Comparison of ENCODE assay signal across 8 mouse cellular contexts in the genomic region with DNA sequence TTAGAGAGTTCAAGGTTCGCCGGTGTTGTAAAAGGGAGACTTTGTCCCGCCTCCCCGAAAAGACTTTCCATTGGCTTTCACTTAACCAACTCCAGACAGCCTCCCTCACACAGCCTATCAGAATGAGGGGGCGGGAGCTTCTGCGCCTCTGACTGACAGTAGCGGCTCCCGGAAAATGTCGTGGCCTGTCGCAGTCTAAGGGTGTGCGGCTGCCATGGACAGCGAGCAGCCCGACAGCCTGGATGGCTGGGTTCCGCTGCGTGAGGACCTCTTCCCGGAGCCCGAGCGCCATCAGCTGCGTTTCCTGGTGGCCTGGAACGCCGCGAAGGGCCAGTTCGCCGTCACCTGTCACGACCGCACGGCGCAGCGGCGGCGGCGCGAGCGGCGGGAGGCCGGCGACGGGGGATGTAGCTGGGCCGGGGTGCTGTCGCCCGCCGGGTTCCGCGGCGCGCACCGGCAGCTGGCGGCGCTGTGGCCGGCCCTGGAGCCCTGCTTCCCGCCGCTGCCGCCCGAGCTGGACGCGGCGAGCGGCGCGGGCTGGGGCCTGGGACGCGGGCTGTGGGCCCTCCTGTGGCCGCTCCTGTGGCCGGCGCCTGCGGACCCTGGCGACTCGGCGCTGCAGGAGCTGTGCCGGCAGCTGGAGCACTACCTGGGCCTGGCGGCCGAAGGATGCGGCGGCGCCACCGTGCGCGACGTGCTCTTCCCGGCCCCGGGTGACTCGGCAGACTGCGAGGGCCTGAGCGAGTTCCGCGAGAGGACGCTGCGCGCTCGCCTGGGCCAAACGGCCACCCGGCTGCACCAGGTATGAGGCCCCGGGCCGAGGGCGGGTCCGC. TPM values are rescaled to one million over a fixed set of nuclear protein-coding genes. Genes with fewer than 3 reads are reported as not detected.
DNase-seq lines count a peak whose midpoint lies in the region; ATAC-seq and TF ChIP-seq lines count a peak whose summit lies in the region.

Whamm (plus strand) TSS at position 159 of the 833 bp plus-strand sequence.

- H3K36me3 ChIP-seq in hindbrain, postnatal 0 days (ENCODE audit: insufficient read depth, low read length): peaks cover 5% of the 10 kb centered on the region; the same call in 1 of the 2 replicates

- peak within 1 kb of the TSS; percentile 99 for H3K27ac ChIP-seq in gastrocnemius, adult 2 months
- peak within 1 kb of the TSS; percentile 97 for H3K27ac ChIP-seq in hindbrain, postnatal 0 days
- peak within 1 kb of the TSS; percentile 91 for H3K27ac ChIP-seq in left cerebral cortex, adult 2 months

- peak; percentile 97 for DNase-seq in ZHBTc4 (ENCODE audit: low read depth, low spot score)
- DNase-seq in gastrocnemius, adult 2 months: peak; percentile 95
- DNase-seq in hindbrain, postnatal 0 days (ENCODE audit: low spot score): peak; percentile 96
- peak; percentile 86 to 90 for DNase-seq in left cerebral cortex, adult 2 months (ENCODE audit: extremely low spot score in 1 of 2, low spot score in 2 of 2)
- peak; percentile 93 to 95 for DNase-seq in right cerebral cortex, adult 2 months (ENCODE audit: low spot score in 2 of 2)
- DNase-seq in urinary bladder, postnatal 14 days (ENCODE audit: low spot score): peak; percentile 93

- intact Hi-C loops in gastrocnemius, adult 2 months (cut with DNase I): loop anchor here (2.0 kb wide), 1 partner anchor 49 kb away; no protein-coding TSS in a partner anchor
- intact Hi-C loops in left cerebral cortex, adult 2 months (cut with DNase I): loop anchor here (1.0 to 10.0 kb wide), 11 partner anchors 29 to 407 kb away; partner anchors contain the start of genes Cpeb1 and Homer2

- peaks cover 7% of the 10 kb centered on the region; the same call in 1 of the 2 replicates for H3K4me1 ChIP-seq in hindbrain, postnatal 0 days (ENCODE audit: insufficient read depth, low read length)

- peak within 1 kb of the TSS; percentile 96 for H3K4me3 ChIP-seq in gastrocnemius, adult 2 months
- peak within 1 kb of the TSS; percentile 94 for H3K4me3 ChIP-seq in hindbrain, postnatal 0 days (ENCODE audit: low read length)
- peak within 1 kb of the TSS; percentile 92 for H3K4me3 ChIP-seq in left cerebral cortex, adult 2 months

- no peaks in the 10 kb centered on the region for H3K27me3 ChIP-seq in hindbrain, postnatal 0 days (ENCODE audit: insufficient read depth, low read length)

- ATAC-seq in common myeloid progenitor, adult 5-6 weeks (replicated peaks; ENCODE audit: low read depth, poor library complexity, severe bottlenecking): peak; percentile 97
- peak; percentile 100 for ATAC-seq in hindbrain, postnatal 0 days
- ATAC-seq in megakaryocyte, adult 5-6 weeks (ENCODE audit: poor library complexity, severe bottlenecking): peak; percentile 94

- H3K4me2 ChIP-seq in hindbrain, postnatal 0 days (ENCODE audit: low read depth, low read length): peak within 1 kb of the TSS; percentile 69

- no peaks in the 10 kb centered on the region for H3K9me3 ChIP-seq in hindbrain, postnatal 0 days (ENCODE audit: low read length)

- 3% methylated on average over 88 of the region's 96 CpGs for WGBS in hindbrain, postnatal 0 days

- peak within 1 kb of the TSS; percentile 93 for H3K9ac ChIP-seq in hindbrain, postnatal 0 days (replicated peaks; ENCODE audit: low read length)

- peak; percentile 29; the same call in 1 of the 2 replicates for TF ChIP-seq CTCF in gastrocnemius, adult 2 months (IDR thresholded peaks at IDR 0.05)
- peak; percentile 19; the same call in 1 of the 2 replicates for TF ChIP-seq CTCF in hindbrain, postnatal 0 days (IDR thresholded peaks at IDR 0.05; ENCODE audit: low read depth)
- peak; percentile 4 for TF ChIP-seq CTCF in left cerebral cortex, adult 2 months (IDR thresholded peaks at IDR 0.05)

RNA-seq across cellular contexts. Expression of gene Whamm, which starts in this region (rescaled TPM):
- 16.9 and 23.2 TPM in 2 replicates for total RNA-seq in common myeloid progenitor, adult 5-6 weeks (2017)
- 10 to 100 TPM in 1 of 2 experiments, 1 to 10 TPM in 1; 6.9 to 11.2 TPM for total RNA-seq in gastrocnemius, adult 2 months (2021)
- 5.1 and 6.2 TPM in 2 replicates for total RNA-seq in hindbrain, postnatal 0 days (2014; rRNA removed)
- polyA plus RNA-seq in hindbrain, postnatal 0 days (2015; fragmentation: Nextera tagmentation; extraction: Ambion mirVana): 6.9 and 7.0 TPM in 2 replicates
- total RNA-seq in left cerebral cortex, adult 2 months (2021): 10 to 100 TPM; 18.6 to 19.1 TPM
- 13.9 and 14.1 TPM in 2 replicates for total RNA-seq in megakaryocyte, adult 5-6 weeks (2015)
- total RNA-seq in megakaryocyte, adult 5-6 weeks (2017): 15.9 and 16.9 TPM in 2 replicates

Comparison
In these comparisons a context has a peak if more than half of its experiments do, and no peak if none do; other contexts are left out.
1. Peak in every context shown above with its lines: DNase-seq, ATAC-seq, H3K4me3 ChIP-seq and H3K27ac ChIP-seq.